Mouse (Mus musculus): Measurements from ENCODE around the gene Trim72. TPM values are rescaled to one million over a fixed set of nuclear protein-coding genes. Genes with fewer than 3 reads are reported as not detected.

The Trim72 gene
- polyA plus RNA-seq, 1 experiment from 2014 or later: 0.15 TPM

Other genes starting within 250 kb of the Trim72 start
- gene Orai3, start 234.1 kb upstream of the Trim72 start, polyA plus RNA-seq (2016; fragmentation: Nextera tagmentation; extraction: Ambion mirVana): 9.6 and 10.0 TPM in 2 replicates
- gene Setd1a, start 227.3 kb upstream of the Trim72 start, polyA plus RNA-seq (2016; fragmentation: Nextera tagmentation; extraction: Ambion mirVana): 19.8 and 23.4 TPM in 2 replicates
- gene Gm49388, start 218.3 kb upstream of the Trim72 start, polyA plus RNA-seq (2016; fragmentation: Nextera tagmentation; extraction: Ambion mirVana): not detected in 2 replicates
- 8.6 and 8.8 TPM in 2 replicates for gene Hsd3b7, start 203.3 kb upstream of the Trim72 start, polyA plus RNA-seq (2016; fragmentation: Nextera tagmentation; extraction: Ambion mirVana)
- 28.1 and 32.1 TPM in 2 replicates for gene Stx4a, start 179.7 kb upstream of the Trim72 start, polyA plus RNA-seq (2016; fragmentation: Nextera tagmentation; extraction: Ambion mirVana)
- 20.0 and 20.5 TPM in 2 replicates for gene Stx1b, start 179.4 kb upstream of the Trim72 start, polyA plus RNA-seq (2016; fragmentation: Nextera tagmentation; extraction: Ambion mirVana)
- gene Zfp646, start 127.7 kb upstream of the Trim72 start, polyA plus RNA-seq (2016; fragmentation: Nextera tagmentation; extraction: Ambion mirVana): 19.7 and 20.9 TPM in 2 replicates
- gene Zfp668, start 127.1 kb upstream of the Trim72 start, polyA plus RNA-seq (2016; fragmentation: Nextera tagmentation; extraction: Ambion mirVana): 37.4 and 37.5 TPM in 2 replicates
- gene Prss53, start 113.0 kb upstream of the Trim72 start, polyA plus RNA-seq (2016; fragmentation: Nextera tagmentation; extraction: Ambion mirVana): 0.77 and 0.98 TPM in 2 replicates
- not detected in 2 replicates for gene Gm21974, start 108.5 kb upstream of the Trim72 start, polyA plus RNA-seq (2016; fragmentation: Nextera tagmentation; extraction: Ambion mirVana)
- 64.2 and 66.7 TPM in 2 replicates for gene Vkorc1, start 108.3 kb upstream of the Trim72 start, polyA plus RNA-seq (2016; fragmentation: Nextera tagmentation; extraction: Ambion mirVana)
- 74.4 and 75.1 TPM in 2 replicates for gene Bckdk, start 99.9 kb upstream of the Trim72 start, polyA plus RNA-seq (2016; fragmentation: Nextera tagmentation; extraction: Ambion mirVana)
- 49.6 and 50.9 TPM in 2 replicates for gene Kat8, start 91.4 kb upstream of the Trim72 start, polyA plus RNA-seq (2016; fragmentation: Nextera tagmentation; extraction: Ambion mirVana)
- gene Prss8, start 73.8 kb upstream of the Trim72 start, polyA plus RNA-seq (2016; fragmentation: Nextera tagmentation; extraction: Ambion mirVana): 4.2 and 7.3 TPM in 2 replicates
- gene Prss36, start 57.2 kb upstream of the Trim72 start, polyA plus RNA-seq (2016; fragmentation: Nextera tagmentation; extraction: Ambion mirVana): 10.4 and 12.0 TPM in 2 replicates
- gene Fus, start 36.5 kb upstream of the Trim72 start, polyA plus RNA-seq (2016; fragmentation: Nextera tagmentation; extraction: Ambion mirVana): 502 and 538 TPM in 2 replicates
- gene Pycard, start 10.1 kb upstream of the Trim72 start, polyA plus RNA-seq (2016; fragmentation: Nextera tagmentation; extraction: Ambion mirVana): 6.4 and 9.4 TPM in 2 replicates
- gene Itgam, start 58.7 kb downstream of the Trim72 start, polyA plus RNA-seq (2016; fragmentation: Nextera tagmentation; extraction: Ambion mirVana): 0.83 and 0.97 TPM in 2 replicates
- gene Gm49368, start 58.7 kb downstream of the Trim72 start, polyA plus RNA-seq (2016; fragmentation: Nextera tagmentation; extraction: Ambion mirVana): not detected in 2 replicates
- gene Itgax, start 125.6 kb downstream of the Trim72 start, polyA plus RNA-seq (2016; fragmentation: Nextera tagmentation; extraction: Ambion mirVana): 0.08 TPM in 1 of 2 replicates, not detected in the other
- gene Itgad, start 150.4 kb downstream of the Trim72 start, polyA plus RNA-seq (2016; fragmentation: Nextera tagmentation; extraction: Ambion mirVana): not detected in 2 replicates
- gene Cox6a2, start 202.4 kb downstream of the Trim72 start, polyA plus RNA-seq (2016; fragmentation: Nextera tagmentation; extraction: Ambion mirVana): 1.3 and 4.1 TPM in 2 replicates
- 16.4 and 17.4 TPM in 2 replicates for gene Armc5, start 233.4 kb downstream of the Trim72 start, polyA plus RNA-seq (2016; fragmentation: Nextera tagmentation; extraction: Ambion mirVana)
- gene 9130023H24Rik, start 234.1 kb downstream of the Trim72 start, polyA plus RNA-seq (2016; fragmentation: Nextera tagmentation; extraction: Ambion mirVana): 13.8 and 14.1 TPM in 2 replicates
- 50.9 and 63.1 TPM in 2 replicates for gene Tgfb1i1, start 242.9 kb downstream of the Trim72 start, polyA plus RNA-seq (2016; fragmentation: Nextera tagmentation; extraction: Ambion mirVana)